Mouse (Mus musculus) T-helper 17 cell (primary cell): ENCODE measurements around the gene Ppa1.

Experiments
- in situ Hi-C, 2 experiments: fragments of 300-600 bp; cut with MboI, MseI; formaldehyde crosslinking; loops; 1 replicate in 1 of 2; 2 replicates in 1 of 2; pipeline ENCODE4 v1.15.1; 2025; ENCODE audit warnings: high pct_unique_total_duplicates in 2 of 2

The Ppa1 gene

DNA sequence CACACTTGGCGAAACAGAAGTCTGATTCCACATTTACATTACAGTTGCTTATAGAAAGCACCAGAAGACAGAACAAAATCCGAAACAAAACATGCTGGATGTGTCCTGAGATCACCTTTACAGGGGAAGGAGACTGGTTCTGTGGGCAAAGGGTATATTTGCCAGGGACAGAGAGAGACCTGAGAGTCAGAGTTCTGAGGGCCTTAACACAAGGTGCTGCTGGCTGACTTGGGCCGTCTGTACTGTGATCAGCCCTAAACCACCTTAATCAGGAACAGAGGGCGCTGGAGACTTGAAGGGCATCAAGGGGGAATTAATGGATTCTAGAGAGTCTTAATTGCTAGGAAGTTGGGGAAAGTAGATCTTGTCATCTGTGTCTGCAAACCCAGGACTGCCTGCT, 45.2 kb downstream of the Ppa1 start:
- in situ Hi-C loops, result loop anchor here (25.0 kb wide), 2 partner anchors 644 to 1094 kb away; partner anchors contain the start of gene Ccar1 (in 1 of the 2)

DNA sequence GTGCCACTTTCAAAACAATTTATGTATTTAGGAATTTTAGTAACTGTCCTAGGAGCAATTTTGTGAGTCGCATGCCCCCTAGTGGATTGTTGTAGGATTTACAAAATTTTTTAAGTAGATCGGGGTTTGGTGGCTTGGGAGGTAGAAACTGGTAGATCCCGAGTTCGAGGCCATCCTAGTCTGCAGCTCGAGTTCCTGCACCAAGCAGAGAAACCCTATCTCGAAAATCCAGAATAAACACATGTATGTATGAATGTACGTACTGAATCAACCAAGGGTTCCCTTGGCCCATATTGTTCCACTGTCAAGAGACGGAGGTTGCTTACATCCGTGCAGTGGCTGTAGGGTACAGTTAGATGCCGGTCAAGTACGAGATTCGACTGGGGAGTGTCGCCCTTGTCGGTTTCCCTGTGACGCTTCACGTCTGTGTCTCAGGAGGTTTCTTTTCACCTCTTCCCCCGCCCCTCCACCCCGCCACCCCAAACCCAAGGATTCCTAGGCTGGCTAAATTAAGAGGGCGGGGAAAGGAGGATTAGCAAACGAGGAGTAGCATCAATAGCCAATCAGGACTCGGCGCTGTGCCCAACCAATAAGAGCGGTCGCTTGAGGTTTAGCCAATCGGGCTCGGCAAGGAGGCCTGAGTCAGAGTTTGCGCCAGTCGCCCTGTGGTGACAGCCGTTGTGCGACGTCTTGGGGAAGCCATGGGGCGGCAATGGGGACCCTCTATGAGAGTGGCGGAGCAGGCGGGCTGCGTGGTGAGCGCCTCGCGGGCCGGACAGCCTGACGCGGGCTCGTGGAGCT, 46.7 kb downstream of the Ppa1 start, which contains the start of gene Tysnd1:
Gene Tysnd1 (plus strand): TSS at position 645 of the 801 bp plus-strand sequence.
- in situ Hi-C loops, result loop anchor here (25.0 kb wide), 2 partner anchors 642 to 1092 kb away; partner anchors contain the start of gene Ccar1 (in 1 of the 2)

DNA sequence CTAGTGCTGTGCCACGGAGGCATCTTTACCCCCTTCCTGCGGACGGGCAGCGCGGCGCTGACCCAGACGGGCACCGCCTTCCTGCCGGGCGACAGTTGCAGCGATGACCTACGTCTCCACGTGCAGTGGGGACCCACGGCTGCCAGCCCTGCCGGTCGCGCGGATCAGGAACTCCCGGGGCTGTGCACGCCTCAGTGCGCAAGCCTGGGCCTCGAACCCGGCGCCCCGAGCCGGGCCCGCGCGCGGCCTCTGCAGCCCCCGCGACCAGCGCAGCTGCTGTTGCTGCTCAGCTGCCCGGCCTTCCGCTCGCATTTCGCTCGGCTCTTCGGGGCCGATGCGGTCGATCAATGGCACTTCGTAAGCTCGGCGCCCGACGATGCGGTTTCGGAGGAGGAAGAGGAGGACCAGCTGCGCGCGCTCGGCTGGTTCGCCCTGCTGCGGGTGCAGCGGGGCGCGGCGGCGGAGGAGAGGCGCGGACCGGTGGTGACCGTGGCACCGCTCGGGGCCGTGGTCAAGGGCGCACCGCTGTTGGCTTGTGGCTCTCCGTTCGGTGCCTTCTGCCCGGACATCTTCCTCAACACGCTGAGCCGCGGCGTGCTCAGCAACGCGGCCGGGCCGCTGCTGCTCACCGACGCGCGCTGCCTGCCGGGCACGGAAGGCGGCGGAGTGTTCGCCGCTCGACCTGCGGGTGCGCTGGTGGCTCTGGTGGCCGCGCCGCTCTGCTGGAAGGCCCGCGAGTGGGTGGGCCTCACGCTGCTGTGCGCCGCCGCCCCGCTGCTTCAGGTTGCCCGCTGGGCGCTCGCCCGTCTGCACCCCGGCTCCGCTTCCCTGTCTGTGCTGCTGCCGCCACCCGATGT, 47.6 kb downstream of the Ppa1 start:
- in situ Hi-C loops, result loop anchor here (25.0 kb wide), 2 partner anchors 641 to 1091 kb away; partner anchors contain the start of gene Ccar1 (in 1 of the 2)

DNA sequence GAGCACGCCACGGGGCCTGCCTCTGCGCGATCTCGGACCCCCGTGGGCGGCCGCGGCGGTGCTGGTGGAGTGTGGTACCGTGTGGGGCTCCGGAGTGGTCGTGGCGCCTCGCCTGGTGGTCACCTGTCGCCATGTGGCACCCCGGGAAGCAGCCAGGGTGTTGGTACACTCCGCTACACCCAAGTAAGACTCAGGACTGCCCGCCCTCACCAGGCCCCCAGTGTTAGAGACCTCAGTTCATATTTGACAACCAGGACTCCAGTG, 48.1 kb downstream of the Ppa1 start:
- in situ Hi-C loops, result loop anchor here (25.0 kb wide), 2 partner anchors 641 to 1091 kb away; partner anchors contain the start of gene Ccar1 (in 1 of the 2)

DNA sequence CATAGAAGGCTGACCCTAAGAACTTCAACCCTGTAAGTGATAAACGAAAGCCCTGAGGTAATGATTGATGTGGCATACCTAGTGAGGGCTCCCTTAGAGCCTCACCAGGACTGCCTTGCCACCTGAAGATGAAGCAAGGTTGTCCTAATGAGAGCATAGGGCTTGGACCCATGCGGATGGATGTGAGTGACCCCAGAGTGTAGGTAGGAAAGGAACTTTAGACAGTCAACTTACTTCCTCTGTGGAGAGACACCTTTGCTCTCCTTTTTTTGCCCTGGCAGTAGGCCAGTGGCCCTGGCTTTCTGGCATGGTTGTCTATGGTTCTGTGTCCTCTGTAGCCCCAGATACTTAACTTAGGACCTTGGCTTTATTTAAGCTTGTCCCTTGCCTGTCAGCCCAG, 48.7 kb downstream of the Ppa1 start:
- in situ Hi-C loops, result loop anchor here (25.0 kb wide), 2 partner anchors 640 to 1090 kb away; partner anchors contain the start of gene Ccar1 (in 1 of the 2)

DNA sequence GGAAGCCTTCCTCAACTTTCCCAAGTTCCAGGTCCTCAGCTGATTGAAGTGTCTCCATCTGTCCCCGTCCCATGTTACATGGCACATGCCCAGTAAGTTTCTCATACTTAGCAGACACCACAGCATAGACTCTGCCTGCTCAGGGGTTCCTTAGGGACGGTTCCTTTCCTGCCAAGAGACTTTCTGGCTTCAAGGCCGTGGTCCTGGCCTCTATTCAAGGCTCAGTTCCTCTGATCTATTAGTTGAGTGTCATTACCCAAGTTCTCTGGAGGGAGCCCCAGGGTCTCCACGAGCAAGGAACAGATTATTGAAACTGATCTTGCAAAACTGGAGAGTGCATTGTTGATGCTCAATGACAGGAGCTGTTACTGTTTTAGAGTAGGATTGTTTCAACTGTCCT, 56.3 kb downstream of the Ppa1 start:
- in situ Hi-C loops, result no loop called here

DNA sequence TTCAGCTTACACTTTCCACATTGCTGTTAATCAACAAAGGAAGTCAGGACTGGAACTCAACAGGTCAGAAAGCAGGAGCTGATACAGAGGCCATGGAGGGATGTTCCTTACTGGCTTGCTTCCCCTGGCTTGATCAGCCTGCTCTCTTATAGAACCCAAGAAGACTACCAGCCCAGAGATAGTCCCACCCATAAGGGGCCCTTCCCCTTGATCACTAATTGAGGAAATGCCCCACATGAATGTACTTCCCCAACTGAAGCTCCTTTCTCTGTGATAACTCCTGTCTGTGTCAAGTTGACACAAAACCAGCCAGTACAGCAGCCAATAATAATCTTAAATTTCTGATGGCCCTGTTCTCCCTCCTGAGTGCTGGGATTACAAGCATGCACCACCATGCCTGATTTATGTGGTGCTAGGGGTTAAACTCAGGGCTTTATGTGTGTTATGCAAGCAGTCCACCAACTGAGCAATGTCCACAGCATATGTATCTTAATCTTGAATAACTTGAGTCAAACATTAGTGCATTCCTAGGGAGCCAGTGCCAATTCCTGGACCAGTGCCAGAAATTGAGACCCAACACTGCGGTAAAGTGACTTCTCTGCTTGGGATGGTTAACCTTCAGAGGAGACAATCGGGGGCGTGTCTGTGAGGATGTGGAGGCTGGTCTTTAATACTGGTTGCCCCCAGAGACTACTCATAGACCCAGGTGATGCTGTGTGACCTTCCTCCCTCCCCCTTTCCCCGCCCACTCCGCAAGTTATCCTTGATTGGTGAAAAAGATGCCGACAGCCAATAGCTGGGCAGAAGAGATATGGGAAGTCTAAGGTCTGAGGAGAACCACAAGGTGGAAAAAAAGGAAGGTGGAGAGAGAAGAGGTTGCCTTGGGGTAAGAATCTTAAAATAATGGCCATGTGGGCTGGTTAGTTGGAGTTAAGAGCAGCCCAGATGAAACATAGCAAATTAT, 58.3 kb downstream of the Ppa1 start:
- in situ Hi-C loops, result no loop called here

DNA sequence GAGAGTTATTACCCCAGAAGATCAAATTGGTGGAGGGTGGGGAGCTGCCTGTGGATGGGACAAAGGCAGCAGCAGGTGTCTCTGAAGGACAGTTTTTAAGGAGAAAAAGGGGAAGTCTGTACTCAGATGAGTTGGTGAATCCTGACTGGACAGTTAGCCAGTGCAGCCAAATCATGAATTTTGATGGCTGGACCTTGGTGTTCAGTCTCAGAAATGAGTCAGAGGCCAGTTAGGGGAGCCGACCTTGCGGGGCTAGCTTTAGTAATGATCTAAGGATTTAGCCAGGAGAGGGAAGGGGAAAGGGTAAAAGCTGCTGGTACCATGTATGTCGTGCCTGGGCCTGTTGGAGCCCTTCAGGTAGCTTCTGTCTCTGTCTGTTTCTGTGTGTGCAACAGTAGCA, 65.2 kb downstream of the Ppa1 start:
- in situ Hi-C loops, result no loop called here

DNA sequence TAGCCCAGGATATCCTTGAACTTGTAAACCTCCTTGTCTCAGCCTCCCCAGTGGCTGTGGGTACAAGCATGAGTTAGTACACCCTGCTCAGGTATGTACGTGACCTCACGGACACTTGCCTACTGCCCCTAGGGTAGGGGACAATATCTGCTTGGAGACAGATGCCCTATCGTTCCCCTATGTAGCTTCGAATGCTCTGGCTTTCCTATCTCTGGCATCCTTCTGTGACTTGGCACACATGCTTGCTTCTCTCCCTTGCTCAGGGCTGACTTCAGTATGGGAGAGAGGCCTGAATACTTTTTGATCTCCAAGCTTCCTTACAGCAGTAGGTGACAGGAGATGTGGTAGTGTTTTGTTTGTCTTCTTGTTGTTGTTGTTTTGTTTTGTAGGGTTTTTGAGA, 65.8 kb downstream of the Ppa1 start:
- in situ Hi-C loops, result no loop called here

DNA sequence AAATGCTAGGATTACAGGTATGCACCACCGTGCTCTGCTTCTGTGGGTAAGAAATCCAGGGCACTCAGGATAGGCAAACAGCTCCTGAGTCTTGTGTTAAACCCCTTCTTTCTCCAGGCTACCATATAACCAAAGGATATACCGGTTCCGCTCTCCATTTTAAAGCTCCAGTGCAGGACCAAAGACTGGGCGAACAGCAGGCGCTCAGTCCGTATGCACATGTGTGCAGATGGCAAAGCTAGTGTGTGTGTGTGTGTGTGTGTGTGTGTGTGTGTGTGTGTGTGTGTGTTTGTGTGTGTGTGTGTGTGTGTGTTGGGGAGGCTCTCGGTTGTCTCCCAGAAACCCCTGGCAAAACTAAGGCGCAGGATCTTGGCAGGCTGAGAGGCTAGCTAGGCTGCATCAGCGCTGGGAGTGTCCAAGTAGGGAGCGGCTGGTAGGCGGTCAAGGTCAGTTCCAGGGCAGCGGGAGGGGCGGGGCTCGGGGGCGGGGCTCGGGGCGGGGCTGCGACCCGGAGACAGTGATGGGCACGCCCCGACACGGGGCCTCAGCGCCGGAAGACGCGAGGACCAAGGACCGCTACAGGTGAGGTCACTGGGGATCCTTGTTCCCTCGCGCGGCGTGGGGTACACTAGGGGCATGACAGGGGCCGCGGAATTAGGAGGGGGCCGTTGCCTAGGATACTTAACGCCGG, 66.6 kb downstream of the Ppa1 start, which contains the start of gene Aifm2:
Gene Aifm2 (plus strand): TSS at position 493 of the 691 bp plus-strand sequence.
- in situ Hi-C loops, result no loop called here

DNA sequence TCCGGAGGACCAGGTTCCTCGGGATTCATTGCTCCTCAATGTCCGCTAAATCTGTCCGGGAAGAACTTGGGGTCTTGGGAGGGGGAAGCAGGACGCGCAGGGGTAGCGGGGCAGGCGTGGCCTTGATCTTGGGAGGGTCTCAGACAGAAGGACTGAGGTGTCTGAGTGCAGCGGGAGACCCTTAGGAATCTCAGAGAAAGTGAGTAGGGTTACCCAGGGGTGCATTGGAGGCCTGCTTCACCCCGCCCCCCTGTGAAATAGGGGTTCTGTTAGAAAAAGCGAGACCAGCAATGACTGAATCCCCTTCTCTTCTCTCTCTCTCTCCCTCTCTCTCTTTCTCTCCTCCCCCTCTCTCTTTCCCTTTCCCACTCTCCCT, 67.1 kb downstream of the Ppa1 start:
- in situ Hi-C loops, result no loop called here

DNA sequence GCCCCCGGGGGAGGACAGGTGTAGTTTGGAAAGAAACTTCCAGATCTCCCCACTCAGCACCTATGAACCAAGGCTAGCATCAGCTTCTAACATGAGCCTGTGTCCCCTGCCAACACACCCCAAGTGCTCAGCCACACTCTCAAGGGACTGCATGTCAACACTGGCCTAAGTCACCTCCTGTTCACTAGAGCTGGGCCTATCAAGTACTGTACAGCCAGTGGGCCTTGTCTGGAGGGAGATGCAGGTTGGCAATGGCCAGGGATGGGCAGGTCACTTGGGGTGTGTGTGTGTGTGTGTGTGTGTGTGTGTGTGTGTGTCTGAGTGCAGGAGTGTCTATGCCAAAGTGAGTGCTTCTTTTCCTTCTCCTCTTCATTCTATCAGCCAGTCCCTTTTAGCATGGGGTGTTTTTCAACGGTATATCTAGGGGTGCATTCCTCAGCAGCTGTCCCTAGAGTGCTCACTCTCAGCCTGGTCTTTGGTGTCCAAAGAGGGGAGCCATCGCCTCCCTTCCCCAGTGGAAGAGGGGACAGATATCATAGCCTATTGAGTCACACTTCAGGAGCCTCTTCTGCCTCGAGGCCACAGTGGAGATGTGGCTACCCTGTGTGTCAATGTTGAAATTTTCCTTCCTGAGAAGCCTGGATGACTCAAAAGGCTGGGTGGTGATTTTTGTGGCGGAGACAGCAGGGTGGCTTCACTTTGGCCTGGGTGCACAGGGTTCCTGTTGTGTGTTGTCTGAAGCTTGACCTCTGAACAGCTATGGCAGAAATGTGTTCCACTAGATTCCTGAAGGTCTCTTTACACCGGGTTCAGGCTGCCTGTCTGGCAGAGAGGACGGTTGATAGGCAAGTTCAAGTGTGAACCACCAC, 67.9 kb downstream of the Ppa1 start:
- in situ Hi-C loops, result no loop called here

DNA sequence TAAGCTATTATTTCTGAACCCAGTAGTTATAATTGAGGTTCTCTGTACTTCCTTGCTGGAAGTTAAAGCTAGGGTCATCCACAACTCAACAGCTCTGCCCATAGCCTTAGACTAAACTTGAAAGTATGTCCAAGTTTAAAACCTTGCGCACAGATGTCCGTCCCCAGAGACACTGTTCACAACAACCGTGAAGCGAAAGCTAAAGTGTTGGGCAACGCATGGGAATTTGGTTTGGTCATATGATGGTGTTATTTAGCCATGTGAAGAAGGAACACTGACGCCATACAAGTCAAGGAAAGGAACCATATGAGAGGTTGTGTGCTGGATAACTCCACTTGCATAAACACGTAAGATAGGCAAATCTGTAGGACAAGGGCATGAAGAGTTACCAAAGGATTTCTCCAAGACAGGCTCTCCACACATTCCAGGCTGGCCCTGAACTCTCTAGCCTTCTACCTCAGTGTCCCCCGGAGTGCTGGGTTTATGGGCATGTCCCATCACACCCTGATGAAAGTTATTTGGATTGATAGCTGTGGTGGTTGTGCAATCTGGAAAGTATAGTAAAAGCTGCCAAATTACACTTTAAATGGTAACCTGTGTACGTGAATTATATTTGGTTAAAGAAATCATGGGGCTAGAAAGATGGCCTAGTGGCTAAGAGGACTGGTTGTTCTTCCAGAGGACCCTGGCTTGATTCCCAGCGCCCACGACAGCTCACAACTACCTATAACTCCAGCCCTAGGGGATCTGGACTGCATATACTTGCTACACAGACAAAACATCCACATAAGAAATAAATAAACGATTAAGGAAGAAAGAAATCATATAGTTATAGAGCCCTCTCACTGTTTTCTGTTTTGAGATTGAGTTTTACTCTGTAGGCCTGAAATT, 69.3 kb downstream of the Ppa1 start:
- in situ Hi-C loops, result no loop called here

DNA sequence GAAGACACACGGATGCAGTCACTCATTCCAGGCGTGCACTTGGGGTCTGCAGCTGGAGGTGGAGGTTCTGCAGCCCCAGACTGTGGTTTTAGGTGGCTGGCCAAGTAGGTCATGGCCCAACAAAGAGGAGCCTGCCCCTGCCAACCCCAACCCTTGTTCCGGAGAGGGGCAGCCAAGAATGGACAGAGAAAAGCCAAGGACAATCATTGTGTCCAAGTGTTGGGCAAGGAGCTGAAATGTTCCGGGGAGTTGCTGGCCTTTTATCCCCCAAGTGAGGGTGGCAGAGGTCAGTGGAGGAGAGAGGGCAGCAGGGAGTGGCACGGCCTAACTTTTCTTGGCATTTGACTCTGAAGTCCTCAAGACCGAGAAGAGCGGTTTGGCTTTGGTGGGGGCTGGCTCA, 72.0 kb downstream of the Ppa1 start:
- in situ Hi-C loops, result no loop called here

DNA sequence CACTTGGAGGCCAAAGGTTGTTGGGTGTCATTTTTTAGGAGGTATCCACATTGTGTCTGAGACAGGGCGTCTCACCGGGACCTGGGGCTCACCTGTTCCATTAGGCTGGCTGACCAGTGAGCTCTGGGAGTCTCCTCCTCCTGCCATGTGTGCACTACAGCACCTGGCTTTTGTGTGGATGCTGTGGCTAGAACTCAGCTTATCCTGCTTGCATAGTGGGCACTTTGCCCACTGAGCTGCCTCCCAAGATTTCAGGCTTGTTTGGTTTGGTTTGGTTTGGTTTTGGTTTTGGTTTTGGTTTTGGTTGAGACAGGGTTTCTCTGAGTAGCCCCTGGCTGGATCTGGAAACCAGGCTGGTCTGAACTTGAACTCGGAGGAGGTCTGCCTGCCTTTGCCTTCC, 73.9 kb downstream of the Ppa1 start:
- in situ Hi-C loops, result no loop called here

DNA sequence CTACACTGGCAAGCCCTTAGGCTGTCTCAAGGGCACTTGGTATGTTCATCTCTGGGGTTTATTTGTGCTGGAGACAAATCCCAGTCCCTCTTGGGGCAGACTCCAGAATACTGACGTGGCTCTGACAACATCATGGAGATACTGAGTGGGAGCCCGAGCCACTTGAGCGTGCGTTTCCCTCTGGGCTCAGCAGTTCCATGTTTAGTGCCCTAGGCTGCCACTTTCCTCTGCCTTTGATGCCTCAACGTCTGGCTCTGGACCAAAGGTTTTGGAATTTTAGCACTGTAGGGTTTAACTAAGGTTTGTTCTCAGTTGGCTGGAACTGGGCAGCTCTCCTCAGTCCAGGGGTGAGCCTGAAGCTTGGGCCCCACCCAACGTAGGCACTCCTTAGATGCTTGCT, 74.9 kb downstream of the Ppa1 start:
- in situ Hi-C loops, result no loop called here
